Mouse (Mus musculus) yolk sac, embryonic 10.5 days (tissue): ENCODE measurements at regions not wholly inside any gene's neighbourhood (a gene's known extent, or its start where the extent isn't known, plus 50 kb on each side); places are given as distances from the start of the nearest gene placed in this dataset.

Source experiments
- DNase-seq: peaks from one replicate; pipeline ENCODE4 v3.0.0-alpha.2; 2017; ENCODE audit warnings: low spot score

DNA sequence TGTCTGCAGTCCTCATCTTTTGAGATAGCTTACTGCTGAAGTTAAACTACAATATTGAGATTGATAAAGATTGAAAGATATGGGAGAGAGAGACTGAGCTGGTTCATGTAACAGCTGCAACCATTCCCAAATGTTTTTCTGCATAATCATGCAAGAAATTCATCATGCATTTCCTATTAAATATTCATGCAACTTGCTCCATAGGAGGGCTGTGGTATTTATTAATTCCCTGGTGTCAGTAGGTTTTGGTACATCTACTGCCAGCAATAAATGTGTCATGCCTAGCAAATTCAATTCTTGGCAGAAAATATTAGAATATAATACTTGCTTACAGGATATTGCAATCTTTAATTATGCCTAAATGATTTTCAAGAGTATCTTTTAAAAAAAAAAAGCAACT, 125.5 kb upstream of the Rbms1 start:
- no peak for DNase-seq

DNA sequence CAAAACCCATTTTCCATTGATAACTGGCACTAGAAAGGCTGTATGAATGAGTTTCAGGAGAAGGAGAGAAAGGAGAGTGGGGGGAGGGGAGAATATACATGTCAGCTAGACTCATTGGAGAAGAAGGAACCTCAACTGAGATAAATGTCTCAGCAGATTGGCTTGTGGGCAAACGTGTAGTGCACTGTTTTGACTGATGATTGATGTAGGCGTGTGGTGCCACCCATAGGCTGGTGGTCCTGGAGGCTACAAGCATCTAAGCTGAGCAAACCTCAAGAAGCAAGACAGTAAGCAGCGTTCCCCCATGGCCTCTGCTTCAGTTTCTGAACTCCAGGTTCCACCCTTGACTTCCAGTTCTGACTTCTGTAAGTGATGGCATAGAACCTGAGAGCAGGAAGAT, 121.8 kb upstream of the Rbms1 start:
- DNase-seq = no peak

DNA sequence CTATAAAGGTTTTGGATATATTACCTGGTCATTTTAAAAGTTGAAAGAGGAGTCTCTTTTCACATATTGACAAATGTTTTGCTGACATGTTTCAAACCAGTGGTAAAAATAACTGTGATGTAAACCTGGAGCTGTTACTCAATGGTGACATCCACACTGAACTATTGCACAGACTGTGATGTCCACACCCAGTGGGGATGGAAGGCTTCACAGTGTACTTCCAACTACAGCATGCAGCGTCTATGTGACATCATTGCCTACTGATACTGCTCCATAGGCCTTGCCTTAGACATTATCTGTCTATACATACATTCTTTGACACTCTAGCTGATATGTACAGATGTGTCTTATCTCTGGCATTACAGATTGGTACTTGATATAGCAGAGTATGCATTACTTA, 120.1 kb upstream of the Rbms1 start:
- no peak for DNase-seq

DNA sequence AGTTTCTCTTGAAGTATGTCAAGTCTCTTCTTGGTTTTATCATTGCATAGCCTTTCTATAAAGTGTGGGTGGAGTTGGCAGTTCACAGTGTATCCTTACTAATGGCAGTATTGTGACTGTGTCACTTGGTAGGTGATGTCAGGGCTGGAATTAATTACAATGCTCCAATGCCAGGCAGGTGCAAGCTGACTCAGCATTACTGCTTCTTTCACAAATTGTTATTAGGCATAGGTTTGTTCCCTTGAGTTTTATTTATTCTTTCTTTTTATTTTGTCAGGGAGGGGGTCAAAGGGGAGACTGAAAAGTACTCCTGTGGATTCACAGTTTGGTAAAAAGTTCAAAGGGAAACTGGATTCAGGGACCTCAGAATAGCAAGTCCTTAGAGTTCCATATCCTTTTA, 119.6 kb upstream of the Rbms1 start:
- DNase-seq = no peak

DNA sequence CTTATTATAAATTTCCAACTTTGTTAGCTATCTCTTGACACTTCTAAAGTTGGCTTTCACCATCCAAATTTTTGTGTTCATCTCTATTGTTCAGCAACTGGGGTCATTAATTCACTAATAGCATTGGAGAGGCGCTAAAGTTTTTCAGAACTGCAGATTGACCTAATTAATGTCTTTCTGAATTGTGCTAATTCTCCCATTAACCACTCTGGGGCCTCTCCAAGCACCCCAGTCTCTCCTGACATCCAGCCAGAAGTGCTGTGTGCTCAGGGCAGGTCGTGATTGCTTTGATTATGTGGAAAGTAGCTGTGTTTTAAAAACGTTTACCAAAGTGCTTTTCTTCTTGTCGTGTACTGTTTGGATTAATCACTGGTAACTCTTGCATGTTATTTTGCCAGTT, 117.0 kb upstream of the Rbms1 start:
- DNase-seq = no peak

DNA sequence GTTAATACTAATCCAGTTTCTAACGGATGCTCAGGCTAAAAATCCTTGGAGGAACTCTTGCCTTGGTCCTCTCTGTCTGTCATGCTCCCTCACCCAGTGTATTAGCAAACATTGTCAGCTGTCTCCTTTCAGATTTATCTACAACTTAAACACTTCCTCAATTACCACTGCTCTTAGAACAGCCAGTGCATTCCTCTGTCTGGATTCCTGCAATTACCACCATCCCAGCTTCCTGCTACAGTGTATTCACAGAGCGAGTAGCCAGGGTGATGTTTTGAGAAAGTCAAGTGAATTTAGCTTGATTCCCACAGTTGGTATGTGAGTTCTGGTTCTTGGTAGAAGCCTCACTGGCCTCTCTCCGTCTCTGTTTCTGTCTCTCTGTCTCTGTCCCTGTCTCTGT, 108.0 kb upstream of the Rbms1 start:
- peak; percentile 30 for DNase-seq

DNA sequence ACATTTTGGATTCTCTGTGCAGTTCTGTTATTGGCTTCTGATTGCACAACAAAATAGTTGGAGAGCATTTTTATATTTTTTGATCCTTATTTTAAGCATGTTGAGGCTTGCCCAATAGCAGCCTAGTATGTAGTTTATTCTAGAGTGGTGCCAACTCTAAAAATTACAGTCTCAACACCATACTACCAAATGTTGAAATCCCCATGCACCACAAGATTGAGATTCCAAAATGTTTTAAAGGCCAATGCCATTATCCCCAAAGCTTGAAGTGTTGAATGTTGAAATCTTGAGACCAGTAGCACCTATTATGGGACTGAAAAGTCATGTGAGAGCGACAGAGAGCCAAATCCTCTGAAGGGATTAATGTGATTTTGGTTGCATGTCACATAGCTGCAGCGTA, 104.9 kb upstream of the Rbms1 start:
- no peak for DNase-seq

DNA sequence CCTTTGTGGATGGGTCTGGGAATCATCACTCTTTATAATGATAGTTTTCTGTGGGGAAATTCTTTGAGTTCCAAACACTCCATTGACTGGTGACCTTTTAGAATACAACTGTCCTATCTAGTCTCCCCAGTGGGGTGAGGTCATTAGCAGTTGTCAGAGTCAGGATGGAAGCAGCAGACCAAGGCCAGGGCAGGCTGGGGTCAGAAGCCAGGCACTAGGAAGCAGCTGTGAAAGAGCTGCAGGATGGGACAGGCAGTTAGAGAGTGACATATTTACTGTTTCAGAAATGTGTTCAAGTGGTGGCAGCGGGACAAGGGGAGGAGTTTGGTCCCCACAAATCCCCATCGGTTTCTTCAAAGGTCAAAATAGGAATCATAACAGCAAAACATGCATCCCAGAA, 99.1 kb upstream of the Rbms1 start:
- peak; percentile 63 for DNase-seq

DNA sequence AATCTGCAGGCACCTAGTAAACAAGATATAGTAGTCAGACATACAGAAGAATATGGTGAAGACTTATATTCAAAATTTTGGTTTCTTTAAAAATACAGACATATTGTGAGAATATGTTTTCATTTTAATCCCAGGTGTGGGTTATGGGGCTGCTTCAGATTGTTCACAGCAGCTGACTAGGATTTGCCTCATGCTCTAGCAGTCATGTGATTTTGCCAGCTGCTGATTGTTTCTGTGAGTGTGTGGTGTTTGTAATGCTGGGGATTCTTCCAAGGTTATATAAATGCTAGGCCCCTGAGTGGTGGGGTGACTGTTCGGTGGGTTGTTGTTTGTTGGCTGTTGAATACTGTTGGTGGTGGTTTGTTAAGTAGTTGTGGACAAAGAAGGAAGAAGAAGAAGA, 97.9 kb upstream of the Rbms1 start:
- DNase-seq = no peak

DNA sequence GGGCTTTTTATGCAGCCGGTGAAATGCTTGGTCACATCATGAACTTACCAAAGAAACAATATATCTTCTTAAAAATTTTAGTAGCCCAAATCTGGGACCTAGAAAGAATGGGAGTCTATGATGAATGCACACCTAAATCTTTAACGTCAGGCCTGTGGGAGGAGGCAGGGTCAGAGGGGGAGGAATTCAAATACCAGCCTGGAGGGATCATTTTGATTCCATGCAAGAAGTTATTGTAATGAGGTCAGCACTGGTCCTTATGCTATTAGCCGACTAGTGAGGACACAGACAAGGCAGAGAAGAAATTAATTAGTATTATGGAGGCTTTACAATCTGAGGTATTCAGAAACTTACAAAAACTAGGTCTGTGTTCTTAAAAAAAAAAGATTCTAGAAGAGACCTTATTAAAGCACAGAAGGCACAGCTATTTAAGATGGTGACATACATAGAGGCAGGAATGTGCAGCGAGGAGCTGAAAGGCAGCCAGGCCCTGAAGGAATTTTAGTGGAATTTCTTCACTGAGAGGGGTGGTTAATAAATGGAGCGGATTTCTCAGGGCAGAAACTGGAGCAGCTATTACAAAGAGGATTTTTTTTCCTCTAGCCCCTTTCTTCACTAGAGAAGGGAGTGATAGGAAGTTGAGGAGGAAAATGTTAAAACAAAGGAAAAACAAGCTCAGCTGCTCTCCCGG, 95.7 kb upstream of the Rbms1 start:
- DNase-seq = no peak

DNA sequence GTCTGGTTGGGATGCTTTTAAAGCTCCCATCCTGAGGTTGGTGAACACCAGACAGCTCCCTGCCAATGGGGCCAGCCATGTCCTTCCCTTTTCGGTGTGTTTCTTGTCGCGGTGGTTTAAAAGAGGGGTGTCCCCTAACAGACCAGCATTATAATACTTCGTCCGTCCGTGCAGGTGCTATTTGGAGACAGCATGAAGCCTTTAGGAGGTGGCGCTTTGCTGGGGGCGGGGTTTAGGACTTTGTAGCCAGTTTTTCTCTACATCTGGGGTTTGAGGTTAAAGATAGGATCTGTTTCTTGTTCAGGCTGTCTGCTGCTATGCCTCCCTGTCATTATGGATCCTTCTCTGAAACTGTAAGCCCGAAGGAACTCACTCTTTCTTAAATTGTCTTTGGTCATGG, 89.3 kb upstream of the Rbms1 start:
- no peak for DNase-seq

DNA sequence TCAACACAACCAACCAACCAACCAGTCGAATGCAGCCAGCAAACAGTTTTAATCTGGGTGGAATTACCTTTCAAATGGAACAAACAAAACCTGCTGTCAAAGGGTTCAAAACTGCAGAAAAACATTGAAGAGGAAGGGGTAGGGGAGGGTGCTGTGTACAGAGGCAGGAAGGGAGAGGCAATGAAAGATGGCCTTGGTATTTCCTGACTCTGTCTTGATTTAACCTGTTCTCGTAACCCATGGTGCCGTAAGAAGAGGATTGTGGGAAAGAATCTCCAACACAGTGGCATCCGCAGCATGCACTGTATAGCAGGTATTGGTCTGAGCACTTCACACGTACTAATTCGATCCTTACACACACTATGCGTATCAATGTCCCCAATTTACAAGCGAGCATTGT, 88.8 kb upstream of the Rbms1 start:
- no peak for DNase-seq

DNA sequence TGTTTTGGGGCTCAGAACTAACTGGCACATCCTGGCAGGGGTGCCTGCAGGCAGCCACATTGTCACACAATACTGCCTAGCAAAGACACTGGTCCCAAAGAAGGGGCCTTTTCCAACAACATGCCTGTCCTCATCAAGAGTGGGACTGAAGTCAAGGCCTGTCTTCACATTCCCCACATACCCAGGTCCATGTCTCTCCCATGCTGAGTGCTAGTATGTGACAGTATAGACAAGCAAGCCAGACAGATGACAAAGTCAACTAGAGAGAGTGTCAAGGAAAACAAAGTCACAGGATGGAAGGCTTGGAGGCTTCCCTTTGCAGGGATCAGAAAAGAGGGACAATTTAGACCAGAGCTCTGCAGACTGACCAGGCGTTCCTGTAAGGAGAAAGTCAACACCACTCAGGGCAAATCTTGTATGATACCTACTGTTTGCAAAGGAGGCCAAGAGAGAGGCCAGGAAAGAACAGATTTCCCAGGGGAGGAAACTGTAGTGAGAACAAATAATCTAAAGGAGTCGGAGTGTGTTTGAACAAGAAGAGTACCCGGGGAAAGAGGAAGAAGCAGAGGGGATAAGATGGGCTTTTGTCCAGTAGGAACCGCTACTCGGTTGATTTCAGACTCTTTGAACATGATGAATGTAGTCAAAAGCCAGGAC, 83.2 kb upstream of the Rbms1 start:
- no peak for DNase-seq

DNA sequence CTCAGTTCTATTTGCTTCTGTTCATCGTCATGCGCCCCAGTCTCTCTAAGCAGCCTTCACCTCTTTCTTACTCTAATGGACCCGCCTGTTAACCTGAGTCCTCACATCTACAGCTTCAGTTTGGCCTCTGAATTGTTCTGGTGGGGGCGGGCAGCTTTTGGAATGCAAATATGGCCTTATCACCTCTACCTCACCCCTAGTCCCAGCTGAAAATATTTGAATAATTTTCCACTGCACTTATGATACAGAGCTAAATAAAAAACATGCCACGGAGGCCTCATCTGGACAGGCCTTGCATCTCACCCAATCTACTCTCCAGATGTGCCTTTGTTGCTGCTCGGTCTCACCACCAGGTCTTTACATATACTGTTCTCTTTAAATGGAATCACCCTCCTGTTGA, 82.5 kb upstream of the Rbms1 start:
- no peak for DNase-seq

DNA sequence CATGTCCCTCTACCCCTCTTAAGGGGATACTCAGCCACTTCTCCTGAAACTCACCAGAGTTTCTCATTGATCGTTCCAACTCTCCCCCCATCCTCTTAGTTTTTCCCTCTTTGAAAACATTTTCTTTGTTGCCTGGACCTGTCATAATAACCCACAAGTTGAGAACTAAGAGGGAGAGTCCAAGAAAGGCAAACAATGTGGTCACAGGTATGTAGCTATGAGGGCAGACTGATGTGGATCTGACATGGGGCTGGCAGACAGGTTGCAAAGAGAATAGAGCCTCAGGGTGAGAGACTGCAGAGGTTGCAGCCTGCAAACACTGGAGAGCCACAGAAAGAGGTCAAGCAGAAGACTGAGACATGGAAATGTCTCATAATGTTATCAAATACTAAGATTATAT, 69.9 kb upstream of the Rbms1 start:
- no peak for DNase-seq

DNA sequence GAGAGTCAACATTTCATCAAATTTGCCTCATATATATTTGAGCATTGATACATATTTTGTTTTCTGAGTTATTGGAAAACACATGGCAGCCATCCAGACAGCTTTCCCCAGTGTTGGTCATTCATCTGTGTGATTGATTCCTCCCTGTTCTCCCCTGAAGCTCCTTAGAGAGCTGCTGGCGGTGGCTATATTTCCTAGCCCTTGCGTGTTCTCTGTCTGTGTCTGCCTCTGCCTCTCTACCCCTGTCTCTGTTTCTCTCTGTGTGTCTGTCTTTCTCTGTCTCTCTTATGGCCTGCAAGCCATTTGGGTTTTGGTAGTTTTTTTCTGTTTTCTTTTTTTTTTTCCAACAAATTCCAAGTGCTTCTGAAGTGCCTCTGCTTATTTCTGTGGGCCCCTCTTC, 66.7 kb upstream of the Rbms1 start:
- no peak for DNase-seq

DNA sequence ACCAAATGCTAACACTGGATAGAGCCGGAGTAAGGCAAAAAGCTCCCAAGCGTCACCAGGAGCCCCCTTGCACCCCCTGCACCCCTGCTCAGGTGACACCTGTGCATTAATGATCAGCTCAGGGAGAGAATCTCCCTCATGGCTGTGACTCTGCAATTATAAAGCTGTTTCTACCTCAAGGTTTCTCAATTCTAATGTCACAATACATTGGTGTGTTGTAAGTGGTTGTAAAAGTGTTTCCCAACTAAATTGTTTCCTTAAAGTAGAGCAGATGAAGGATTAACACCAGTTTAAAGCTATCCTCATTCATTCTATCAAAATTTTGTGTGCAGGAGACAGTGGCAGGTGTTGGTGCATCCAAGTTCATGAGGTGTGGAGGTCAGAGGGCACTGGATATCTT, 65.6 kb upstream of the Rbms1 start:
- DNase-seq = no peak

DNA sequence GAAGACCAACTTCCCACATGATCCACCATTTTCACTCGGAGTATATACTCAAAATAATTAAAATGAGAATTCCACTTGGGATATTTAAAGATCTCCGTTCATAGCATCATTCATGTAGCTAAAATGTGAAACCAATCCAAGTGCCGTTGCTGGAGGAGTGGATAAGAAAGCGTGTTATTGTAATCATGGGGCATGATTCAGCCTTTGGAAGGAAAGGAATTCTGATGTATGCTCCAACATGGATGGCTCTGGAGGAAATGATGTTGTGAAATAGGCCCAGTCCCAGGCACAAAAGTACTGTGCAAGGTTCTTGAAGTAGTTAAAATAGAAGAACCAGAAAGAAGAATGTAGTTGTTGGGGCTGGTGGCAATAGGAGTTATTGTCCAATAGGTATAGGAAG, 64.7 kb upstream of the Rbms1 start:
- no peak for DNase-seq

DNA sequence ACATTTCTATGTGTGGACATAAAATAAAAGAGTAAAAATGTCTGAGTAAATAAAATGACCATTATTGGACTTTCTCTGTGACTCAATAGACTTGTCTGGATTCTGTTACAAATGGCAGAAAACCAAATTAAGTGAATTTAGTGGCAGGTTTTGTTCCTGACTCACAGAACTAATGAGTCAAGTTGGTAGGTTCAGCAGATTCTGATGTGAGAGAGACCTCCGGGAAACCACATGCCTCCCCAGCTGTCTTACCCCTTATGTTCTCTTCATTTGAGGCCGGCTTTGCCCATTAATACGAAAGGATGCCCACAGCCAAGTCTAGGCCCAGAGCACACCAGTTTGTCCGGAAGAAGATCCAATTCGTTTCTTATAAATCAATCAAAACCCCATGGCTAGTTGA, 59.4 kb upstream of the Rbms1 start:
- DNase-seq = no peak

DNA sequence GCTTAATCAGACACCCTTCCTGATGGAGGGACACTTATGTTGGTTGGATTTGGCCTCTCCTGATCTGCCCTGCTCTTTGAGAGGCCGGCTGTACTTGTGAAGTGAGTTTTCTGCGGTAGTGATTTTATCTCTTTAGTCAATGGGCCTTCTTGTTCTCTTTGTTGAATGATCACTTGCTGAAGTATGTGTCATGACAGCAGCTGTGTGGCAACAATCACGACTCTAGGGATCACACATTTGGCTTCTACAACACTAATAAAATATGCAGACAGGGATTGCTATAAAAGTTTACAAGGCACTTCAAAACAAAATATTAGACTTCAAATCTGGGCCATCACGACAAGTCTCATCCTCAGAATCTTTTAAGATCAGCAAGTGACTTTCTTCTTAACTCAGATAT, 57.8 kb upstream of the Rbms1 start:
- DNase-seq = no peak

DNA sequence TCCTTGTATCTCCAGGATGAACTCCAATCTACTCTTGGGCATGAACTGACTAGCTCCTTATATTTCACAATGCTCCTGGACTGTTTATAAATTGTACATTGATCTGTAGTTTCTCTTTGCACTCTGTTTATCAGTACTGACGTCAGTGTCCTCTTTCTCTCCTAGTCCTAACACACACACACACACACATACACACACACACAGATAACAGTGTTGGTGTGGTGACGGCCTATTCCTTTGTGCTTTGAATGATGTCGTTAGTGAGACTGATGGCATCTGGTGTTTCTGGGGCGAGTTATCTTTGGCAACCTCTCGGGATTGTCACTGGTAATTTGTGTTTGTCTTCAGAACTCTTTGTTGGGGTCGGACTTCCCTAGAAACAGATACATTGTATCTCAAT, 50.0 kb upstream of the Rbms1 start:
- no peak for DNase-seq
